Mouse (Mus musculus): ENCODE measurements around the gene Dut. TPM values are rescaled to one million over a fixed set of nuclear protein-coding genes. Genes with fewer than 3 reads are reported as not detected.
"Not testable (repeated sequence)": the region's sequence is repeated elsewhere in the genome, so short reads cannot be mapped to it uniquely, and the experiment has no call there.

Gene Dut
- polyA plus RNA-seq, 1 experiment: 21.5 TPM

- 58% methylated on average over 2 of the region's 2 CpGs for WGBS
- DNase-seq (ENCODE audit: low read depth, low spot score): no peak
Observed at GRCm38 (mm10) chr2:125252275-125252674, 5.3 kb downstream of the Dut start.

DNA sequence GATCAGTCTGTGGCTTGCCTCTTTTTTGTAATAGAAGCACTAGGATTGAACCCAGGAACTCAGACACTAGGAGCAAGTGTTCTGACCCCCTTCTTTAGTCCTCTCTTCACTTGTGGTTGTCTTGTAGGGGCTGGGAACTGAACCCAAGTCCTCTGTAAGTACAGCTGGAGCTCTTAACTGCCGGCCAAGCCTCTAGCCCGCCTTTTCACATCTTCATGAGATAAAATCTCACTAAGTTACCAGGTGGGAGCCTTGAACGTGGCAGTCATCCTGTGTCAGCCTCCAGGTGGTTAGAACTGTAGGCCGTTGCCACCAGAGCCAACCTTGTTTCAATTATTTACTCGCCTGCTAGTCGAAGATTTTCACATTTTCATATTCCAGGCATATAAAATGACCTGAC, 6.7 kb downstream of the Dut start:
- no peak for DNase-seq (ENCODE audit: low read depth, low spot score)
- 95% methylated on average over 6 of the region's 6 CpGs for WGBS

GRCm38 (mm10) chr2:125254630-125255029, 7.6 kb downstream of the Dut start:
- DNase-seq (ENCODE audit: low read depth, low spot score): no peak
- WGBS: 94% methylated on average over 3 of the region's 3 CpGs

DNA sequence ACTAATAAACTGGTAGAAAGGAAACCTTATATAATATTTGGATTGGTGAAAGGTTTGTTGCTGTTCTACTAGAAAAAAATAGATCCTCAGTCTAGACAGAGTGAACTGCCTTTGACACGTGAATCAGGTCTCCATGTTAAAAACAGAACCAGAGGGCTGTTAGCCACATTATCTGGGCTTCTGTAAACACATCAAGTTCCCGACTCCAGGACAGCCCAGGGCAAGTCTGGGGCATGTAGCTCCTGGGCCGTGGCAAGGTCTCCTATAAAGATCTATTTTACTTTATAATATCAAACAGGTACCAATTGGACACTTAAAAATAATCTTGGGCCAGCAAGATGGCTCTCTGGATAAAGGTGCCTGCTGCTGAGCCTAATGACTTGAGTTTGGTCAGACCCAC, 8.9 kb downstream of the Dut start:
- DNase-seq (ENCODE audit: low read depth, low spot score): no peak
- 53% methylated on average over 3 of the region's 3 CpGs for WGBS

- no peak for DNase-seq (ENCODE audit: low read depth, low spot score)
- WGBS: 83% methylated on average over 14 of the region's 14 CpGs
Observed at GRCm38 (mm10) chr2:125259230-125260120, 12.5 kb downstream of the Dut start.

DNA sequence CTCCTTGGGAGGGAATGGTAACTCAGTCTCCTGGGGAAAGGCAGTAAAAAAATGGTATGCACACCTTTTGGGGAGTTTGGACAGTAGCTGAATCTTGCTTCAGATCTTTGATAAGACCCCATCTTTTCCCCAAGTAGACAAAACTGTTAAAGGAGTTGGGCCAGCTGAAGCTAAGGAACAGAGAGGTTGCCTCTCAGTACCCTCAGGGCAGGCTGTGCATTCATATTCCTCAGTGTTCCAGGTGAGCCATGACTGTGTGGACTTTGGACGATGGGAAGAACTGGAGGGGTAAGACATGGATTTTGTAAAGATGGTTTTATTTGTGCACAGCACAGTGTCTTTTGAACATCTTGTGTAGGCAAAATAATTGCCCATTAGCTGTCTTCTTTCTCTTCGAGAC, 13.3 kb downstream of the Dut start:
- no peak for DNase-seq (ENCODE audit: low read depth, low spot score)
- WGBS: 76% methylated on average over 2 of the region's 2 CpGs

DNA sequence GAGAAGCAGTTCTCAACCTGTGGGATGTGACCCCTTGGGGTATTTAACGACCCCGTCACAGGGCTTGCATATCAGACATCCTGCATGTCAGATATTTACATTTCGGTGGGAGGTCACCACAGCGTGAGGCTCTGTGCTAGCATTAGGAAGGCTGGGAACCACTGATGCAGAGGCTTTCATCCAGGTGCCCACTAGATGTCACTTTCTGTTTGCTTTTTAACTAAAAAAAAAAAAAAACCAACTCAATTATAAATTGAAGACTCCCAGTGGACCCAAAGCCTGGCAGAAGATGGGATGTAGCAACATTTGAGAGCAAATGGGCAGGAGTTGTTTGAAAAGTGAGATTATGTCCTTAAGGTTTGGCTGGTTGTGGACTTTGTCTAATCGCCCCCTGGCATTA, 16.1 kb downstream of the Dut start:
- WGBS: 18% methylated on average over 5 of the region's 5 CpGs
- no peak for DNase-seq (ENCODE audit: low read depth, low spot score)

- no peak for DNase-seq (ENCODE audit: low read depth, low spot score)
- WGBS: 28% methylated on average over 9 of the region's 9 CpGs
Observed at GRCm38 (mm10) chr2:125263753-125264152, 16.8 kb downstream of the Dut start.

- WGBS: 69% methylated on average over 1 of the region's 1 CpGs
Observed at GRCm38 (mm10) chr2:125268876-125269275, 21.9 kb downstream of the Dut start.

GRCm38 (mm10) chr2:125275617-125276016, 28.6 kb downstream of the Dut start:
- no peak for DNase-seq (ENCODE audit: low read depth, low spot score)
- WGBS: 67% methylated on average over 5 of the region's 5 CpGs

More at GRCm38 (mm10) chr2:125268876-125269275, 21.9 kb downstream of the Dut start:
- DNase-seq (ENCODE audit: low read depth, low spot score): no peak

DNA sequence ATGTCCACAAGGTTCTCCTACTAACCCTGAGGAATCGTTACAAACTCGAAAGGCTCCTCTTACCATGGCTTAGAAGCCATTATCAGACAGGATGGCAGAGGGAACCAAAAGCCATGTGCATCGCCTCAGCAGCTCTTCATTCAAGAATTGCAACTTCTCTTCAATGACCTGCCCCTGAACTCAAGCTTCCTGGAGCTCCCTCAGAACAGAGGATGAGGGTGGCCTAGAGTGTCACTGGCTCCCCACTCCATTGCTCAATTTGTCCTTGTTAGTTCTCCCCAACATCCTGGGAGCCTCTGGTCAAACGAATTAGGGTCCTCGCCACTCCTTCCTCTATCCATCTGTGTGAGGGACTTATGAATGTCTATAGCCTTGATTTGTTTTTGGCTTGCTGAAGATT, 29.7 kb downstream of the Dut start:
- DNase-seq (ENCODE audit: low read depth, low spot score): no peak
- 84% methylated on average over 5 of the region's 5 CpGs for WGBS

DNA sequence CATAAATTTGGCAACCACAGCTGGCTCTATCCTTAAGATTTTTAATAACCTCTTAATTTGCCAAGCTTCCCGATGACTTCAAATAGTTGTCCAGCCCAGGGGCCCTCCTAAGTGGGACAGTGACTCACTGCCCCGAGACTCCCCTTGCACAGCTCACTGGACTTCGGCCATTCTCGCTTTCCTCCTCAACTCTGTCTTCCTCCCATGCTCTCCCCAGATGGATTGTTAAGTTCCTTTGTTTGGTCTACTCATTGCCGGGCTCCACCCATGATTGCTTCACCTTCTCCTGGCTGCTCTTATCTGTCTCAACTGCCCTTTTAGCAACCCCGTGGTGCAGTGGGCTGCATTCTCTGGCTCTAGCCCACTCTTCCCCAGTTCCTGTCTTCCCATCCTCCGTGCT, 31.5 kb downstream of the Dut start:
- DNase-seq (ENCODE audit: low read depth, low spot score): no peak
- WGBS: 9% methylated on average over 7 of the region's 7 CpGs

GRCm38 (mm10) chr2:125279995-125280394, 33.0 kb downstream of the Dut start:
- 88% methylated on average over 9 of the region's 9 CpGs for WGBS
- not testable (repeated sequence) for DNase-seq (ENCODE audit: low read depth, low spot score)

DNA sequence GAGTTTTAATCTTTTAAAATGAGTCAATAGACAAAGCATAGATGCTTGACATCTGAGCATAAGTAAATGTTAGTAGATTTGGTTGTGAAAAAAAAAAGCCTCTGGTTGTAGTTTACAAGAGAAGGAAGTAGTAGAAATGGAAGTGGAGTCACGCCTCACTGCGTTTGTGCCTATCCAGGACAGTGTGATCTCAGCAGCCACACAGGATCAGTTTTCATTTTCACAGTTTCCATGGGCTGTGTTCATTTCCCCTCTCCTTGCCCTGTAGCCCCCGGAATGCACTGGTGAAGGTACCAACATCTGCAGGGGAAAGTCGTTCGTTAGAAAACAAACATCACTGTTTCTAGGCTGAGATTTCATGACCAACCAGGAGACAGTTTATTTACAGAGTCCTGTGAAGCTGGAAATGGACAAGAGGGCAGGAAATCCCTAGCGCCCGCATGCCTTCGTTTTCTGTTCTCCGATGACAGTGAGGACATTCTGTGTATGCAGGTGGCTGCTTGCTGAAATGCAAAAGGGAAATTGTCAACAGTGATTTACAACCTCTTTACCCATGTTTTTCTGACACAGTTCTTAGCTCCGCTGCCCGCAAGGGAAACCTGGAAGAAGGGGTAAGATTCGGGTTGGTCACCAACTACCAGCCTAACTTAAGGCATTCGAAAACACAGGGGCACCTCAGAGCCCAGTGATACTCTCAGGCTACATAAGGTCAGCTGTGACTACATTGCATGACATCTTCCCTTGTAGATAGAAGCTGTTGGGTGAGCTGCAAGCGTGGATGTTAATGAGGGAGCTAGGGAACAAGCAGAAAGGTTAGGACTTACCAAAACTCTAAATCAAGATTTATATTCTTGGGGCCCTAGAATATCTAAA, 35.6 kb downstream of the Dut start:
- no peak for DNase-seq (ENCODE audit: low read depth, low spot score)
- WGBS: 20% methylated on average over 14 of the region's 14 CpGs

- 85% methylated on average over 4 of the region's 4 CpGs for WGBS
- DNase-seq (ENCODE audit: low read depth, low spot score): no peak
Observed at GRCm38 (mm10) chr2:125285777-125286176, 38.8 kb downstream of the Dut start.

- WGBS: 73% methylated on average over 10 of the region's 10 CpGs
- no peak for DNase-seq (ENCODE audit: low read depth, low spot score)
Observed at GRCm38 (mm10) chr2:125290197-125290965, 43.4 kb downstream of the Dut start.

GRCm38 (mm10) chr2:125291101-125291500, 44.1 kb downstream of the Dut start:
- 61% methylated on average over 1 of the region's 1 CpGs for WGBS
- DNase-seq (ENCODE audit: low read depth, low spot score): no peak

DNA sequence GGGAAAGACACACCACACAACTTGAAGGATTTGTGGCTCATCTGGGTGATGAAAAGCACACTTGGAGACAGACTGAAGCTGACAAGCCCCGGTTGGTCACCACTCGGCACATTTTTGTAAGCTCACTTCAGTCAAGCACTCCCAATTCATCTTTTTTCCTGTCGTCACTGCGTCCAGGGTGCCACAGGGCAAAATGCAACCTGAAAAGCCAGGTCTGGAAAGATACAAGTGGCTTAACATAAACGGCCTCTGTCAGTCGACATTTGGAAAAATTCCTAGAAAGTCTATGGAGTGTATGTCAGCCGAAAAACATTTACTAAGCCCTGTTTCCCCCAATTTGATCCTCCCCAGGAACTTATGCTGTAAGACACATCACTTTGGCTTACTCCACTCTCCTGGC, 45.6 kb downstream of the Dut start:
- 83% methylated on average over 7 of the region's 7 CpGs for WGBS
- no peak for DNase-seq (ENCODE audit: low read depth, low spot score)

GRCm38 (mm10) chr2:125293969-125294491, 47.0 kb downstream of the Dut start:
- WGBS: 70% methylated on average over 5 of the region's 5 CpGs

GRCm38 (mm10) chr2:125295526-125295925, 48.5 kb downstream of the Dut start:
- 82% methylated on average over 3 of the region's 3 CpGs for WGBS
- no peak for DNase-seq (ENCODE audit: low read depth, low spot score)

More at GRCm38 (mm10) chr2:125293969-125294491, 47.0 kb downstream of the Dut start:
- DNase-seq (ENCODE audit: low read depth, low spot score): no peak
